Comparison of ENCODE assay signal across 25 mouse cellular contexts in genomic region chr4:35241735-35242134, GRCm38 (mm10). TPM values are rescaled to one million over a fixed set of nuclear protein-coding genes. Genes with fewer than 3 reads are reported as not detected.
DNase-seq lines count a peak whose midpoint lies in the region; ATAC-seq lines count a peak whose summit lies in the region.
"Had no signal": no experiment of that assay in that cellular context is flagged by ENCODE, and none has a peak within 500 bp of the region (broad histone marks: within the 10 kb centered on the region; RNA-seq: fewer than 3 reads in every experiment).

No protein-coding gene starts in this region.

- peaks cover 10% of the 10 kb centered on the region; the same call in 1 of the 2 replicates for H3K9me3 ChIP-seq in megakaryocyte, embryonic 14.5 days
- no peaks in the 10 kb centered on the region for H3K9me3 ChIP-seq in kidney, embryonic 14.5 days (ENCODE audit: control insufficient read depth, low read length)
- H3K9me3 ChIP-seq: forebrain, embryonic 10.5 days; forebrain, embryonic 13.5 days had no signal

- H3K4me2 ChIP-seq in kidney, embryonic 14.5 days (replicated peaks; ENCODE audit: low read depth, low read length): no peak overlapping the region
- H3K4me2 ChIP-seq: forebrain, embryonic 13.5 days; heart, embryonic 11.5 days; hindbrain, embryonic 14.5 days had no signal

- H3K4me3 ChIP-seq in megakaryocyte, embryonic 14.5 days (replicated peaks): peak overlapping the region; percentile 16
- no peak overlapping the region for H3K4me3 ChIP-seq in kidney, embryonic 14.5 days (ENCODE audit: low read length)
- H3K4me3 ChIP-seq: forebrain, embryonic 10.5 days; forebrain, embryonic 13.5 days; gastrocnemius, adult 2 months had no signal

- H3K4me1 ChIP-seq in megakaryocyte, embryonic 14.5 days: peaks cover 5% of the 10 kb centered on the region; the same call in 1 of the 2 replicates
- H3K4me1 ChIP-seq in kidney, embryonic 14.5 days (ENCODE audit: control insufficient read depth, insufficient read depth, low read length): no peaks in the 10 kb centered on the region
- H3K4me1 ChIP-seq: forebrain, embryonic 10.5 days; forebrain, embryonic 13.5 days had no signal

- ATAC-seq in granulocyte monocyte progenitor cell, adult 5-6 weeks (replicated peaks; ENCODE audit: poor library complexity, severe bottlenecking): peak; percentile 84
- ATAC-seq in kidney, embryonic 14.5 days (ENCODE audit: low FRiP score, low TSS enrichment): no peak
- ATAC-seq: forebrain, embryonic 13.5 days; forebrain, postnatal 0 days; hindbrain, postnatal 0 days; inflammation-experienced regulatory T-cells, adult 6 months; intestine, embryonic 16.5 days had no signal

- no peak overlapping the region for H3K9ac ChIP-seq in kidney, embryonic 14.5 days (ENCODE audit: low read depth, low read length)
- H3K9ac ChIP-seq: forebrain, embryonic 13.5 days; forebrain, postnatal 0 days; hindbrain, embryonic 14.5 days had no signal

- H3K36me3 ChIP-seq in megakaryocyte, embryonic 14.5 days (replicated peaks; ENCODE audit: low read length): no peaks in the 10 kb centered on the region
- H3K36me3 ChIP-seq in kidney, embryonic 14.5 days (ENCODE audit: control insufficient read depth, insufficient read depth, low read length): no peaks in the 10 kb centered on the region
- H3K36me3 ChIP-seq: forebrain, embryonic 10.5 days had no signal

- no peaks in the 10 kb centered on the region for H3K27me3 ChIP-seq in megakaryocyte, embryonic 14.5 days (replicated peaks)
- H3K27me3 ChIP-seq in kidney, embryonic 14.5 days (ENCODE audit: control insufficient read depth, insufficient read depth, low read length): no peaks in the 10 kb centered on the region
- H3K27me3 ChIP-seq: forebrain, embryonic 13.5 days had no signal

- WGBS in kidney, embryonic 14.5 days: 80% methylated on average over 2 of the region's 2 CpGs

- peak; percentile 6 for DNase-seq in 416B (ENCODE audit: low read depth)
- no peak for DNase-seq in heart, postnatal 25 days (ENCODE audit: low spot score)
- no peak for DNase-seq in gastrocnemius, adult 8-10 months (ENCODE audit: low spot score in 2 of 2)
- DNase-seq: adrenal gland, adult 2 months; adrenal gland, postnatal 14 days; B cell, adult 2 months; cerebellum, adult 11-12 months; cerebellum, adult 8-10 months; cerebellum, postnatal 10 days; cerebellum, postnatal 36 days; forebrain, postnatal 0 days; gastrocnemius, adult 2 months; gastrocnemius, postnatal 36 days; heart, adult 11 months; heart, postnatal 36 days had no signal

- intact Hi-C loops in heart, postnatal 25 days (cut with DNase I): no loop called here

- no peak overlapping the region for H3K27ac ChIP-seq in kidney, embryonic 14.5 days (ENCODE audit: low read depth, low read length)
- H3K27ac ChIP-seq: forebrain, embryonic 10.5 days; forebrain, embryonic 13.5 days; gastrocnemius, adult 2 months; hindbrain, embryonic 14.5 days; hindbrain, postnatal 0 days had no signal

RNA-seq across cellular contexts. Expression of gene C9orf72, which starts 15.8 kb away (rescaled TPM):
- total RNA-seq in granulocyte monocyte progenitor cell, adult 5-6 weeks (2014; fragmentation: Nextera tagmentation): 5.4 and 9.7 TPM in 2 replicates
- total RNA-seq in granulocyte monocyte progenitor cell, adult 5-6 weeks (2017): 3.3 and 3.5 TPM in 2 replicates
- not detected in 2 replicates for polyA plus RNA-seq in megakaryocyte, embryonic 14.5 days (2012; ENCODE audit: insufficient read depth, low replicate concordance)
- 10 to 100 TPM; 20.6 to 23.3 TPM for total RNA-seq in heart, postnatal 25 days (2021)
- total RNA-seq in gastrocnemius, adult 8-10 months (2022): 10 to 100 TPM; 11.7 to 13.4 (median 12.2) TPM
- 9.9 and 13.8 TPM in 2 replicates for polyA plus RNA-seq in kidney, embryonic 14.5 days (2014; fragmentation: Nextera tagmentation; extraction: Ambion mirVana)
